Mouse (Mus musculus) heart, postnatal 0 days (tissue): Measurements from ENCODE around the gene Cpox. TPM values are rescaled to one million over a fixed set of nuclear protein-coding genes. Genes with fewer than 3 reads are reported as not detected.
A peak's percentile ranks its signal among the peaks of the same experiment; 100 is the strongest.

Source experiments
- ATAC-seq: fragments of 200-750 bp; cut with Nextera tagmentation; 2 replicates; pipeline ENCODE4 v1.8.0; 2017; ENCODE audit warnings: low read depth, moderate number of reproducible peaks, moderate library complexity; ENCODE audit not compliant: insufficient read depth
- DNase-seq: peaks from one replicate; pipeline ENCODE4 v3.0.0-alpha.2; 2016; ENCODE audit warnings: low spot score
- H3K27ac ChIP-seq: fragments of 300-500 bp; sonication (generic); 2 replicates; pipeline ENCODE4 v1.5.1; 2014; ENCODE audit warnings: low read depth, mild to moderate bottlenecking
- H3K27me3 ChIP-seq: fragments of 300-500 bp; sonication (generic); 2 replicates; pipeline ENCODE4 v1.6.1; 2014; ENCODE audit warnings: low read length, mixed read lengths; ENCODE audit not compliant: control insufficient read depth, insufficient read depth
- H3K36me3 ChIP-seq: fragments of 300-500 bp; sonication (generic); replicated peaks from 2 replicates; pipeline ENCODE4 v1.6.1; 2014; ENCODE audit warnings: low read length, mixed read lengths; ENCODE audit not compliant: control insufficient read depth, insufficient read depth
- H3K4me1 ChIP-seq: fragments of 300-500 bp; sonication (generic); 2 replicates; pipeline ENCODE4 v1.6.1; 2014; ENCODE audit warnings: antibody characterized with exemption; ENCODE audit not compliant: control insufficient read depth, insufficient read depth
- H3K4me2 ChIP-seq: fragments of 300-500 bp; sonication (generic); 2 replicates; pipeline ENCODE4 v1.6.1; 2014; ENCODE audit warnings: low read depth, mild to moderate bottlenecking, low read length, moderate library complexity
- H3K4me3 ChIP-seq: fragments of 300-500 bp; sonication (generic); 2 replicates; pipeline ENCODE4 v1.5.1; 2014; ENCODE audit warnings: low read depth, low read length
- H3K9ac ChIP-seq: fragments of 300-500 bp; sonication (generic); replicated peaks from 2 replicates; pipeline ENCODE4 v1.6.1; 2014; ENCODE audit warnings: low read depth, low read length, mixed read lengths
- H3K9me3 ChIP-seq: fragments of 300-500 bp; sonication (generic); replicated peaks from 2 replicates; pipeline ENCODE4 v1.6.1; 2016; ENCODE audit warnings: low read length; ENCODE audit not compliant: control insufficient read depth
- CTCF ChIP-seq: IDR thresholded peaks from 2 replicates; pipeline ENCODE4 v1.5.1; 2016; ENCODE audit warnings: antibody characterized with exemption, control low read depth, low read depth
- EP300 ChIP-seq: IDR thresholded peaks from 2 replicates; pipeline ENCODE4 v1.6.1; 2016; ENCODE audit warnings: antibody characterized with exemption, low read depth
- WGBS: fragments of 180-500 bp; shearing (Covaris S2); extraction: QIAGEN DNeasy Blood & Tissue Kit; methylation state at CpG from one replicate; pipeline ENCODE4 v1.1.7; 2014; 5-methylcytosine and 5-hydroxymethylcytosine counted together
- polyA plus RNA-seq: library from polyadenylated mRNA; unstranded; fragments of >200 nt; fragmentation: Nextera tagmentation; extraction: Ambion mirVana; gene quantifications from 2 replicates; pipeline ENCODE4 v1.2.1, GENCODE M21; 2015
- total RNA-seq: library from RNA; depleted of rRNA; stranded (reverse); fragments of >200 nt; gene quantifications from 2 replicates; pipeline ENCODE4 v1.2.3, GENCODE M21; 2014; ENCODE audit warnings: low replicate concordance

Gene Cpox
- total and polyA plus RNA-seq, 2 experiments from 2014 or later, result 15.4 to 27.4 TPM

GRCm38 (mm10) chr16:58700816-58701424 lies 30.8 kb downstream of the Cpox start:
- no peak overlapping the region for H3K27ac ChIP-seq
- H3K4me2 ChIP-seq, result no peak overlapping the region
- no peak overlapping the region for H3K4me3 ChIP-seq
- no peaks in the 10 kb centered on the region for H3K36me3 ChIP-seq
- H3K4me1 ChIP-seq, result peaks cover 12% of the 10 kb centered on the region
- ATAC-seq (no peak), DNase-seq (no peak)
- no peaks in the 10 kb centered on the region for H3K27me3 ChIP-seq
- no peak for TF ChIP-seq CTCF
- TF ChIP-seq EP300, result no peak
- WGBS, result 72% methylated on average over 12 of the region's 12 CpGs
- H3K9ac ChIP-seq, result no peak overlapping the region
- no peaks in the 10 kb centered on the region for H3K9me3 ChIP-seq

- no peaks in the 10 kb centered on the region for H3K27me3 ChIP-seq
- H3K4me1 ChIP-seq, result peaks cover 12% of the 10 kb centered on the region
- H3K36me3 ChIP-seq, result no peaks in the 10 kb centered on the region
- no peak overlapping the region for H3K4me3 ChIP-seq
- no peak overlapping the region for H3K27ac ChIP-seq
- 43% methylated on average over 6 of the region's 6 CpGs for WGBS
- TF ChIP-seq CTCF (no peak), EP300 (no peak)
- DNase-seq (no peak), ATAC-seq (no peak)
- no peak overlapping the region for H3K4me2 ChIP-seq
- H3K9ac ChIP-seq, result no peak overlapping the region
- H3K9me3 ChIP-seq, result no peaks in the 10 kb centered on the region
These were observed 31.7 kb downstream of the Cpox start for GRCm38 (mm10) chr16:58701779-58702178.

- H3K36me3 ChIP-seq, result no peaks in the 10 kb centered on the region
- DNase-seq (no peak), ATAC-seq (no peak)
- WGBS, result 77% methylated on average over 10 of the region's 10 CpGs
- no peaks in the 10 kb centered on the region for H3K27me3 ChIP-seq
- no peak overlapping the region for H3K9ac ChIP-seq
- no peaks in the 10 kb centered on the region for H3K9me3 ChIP-seq
- no peak overlapping the region for H3K4me3 ChIP-seq
- H3K4me2 ChIP-seq, result no peak overlapping the region
- no peak for TF ChIP-seq EP300
- TF ChIP-seq CTCF, result no peak
- H3K27ac ChIP-seq, result no peak overlapping the region
- H3K4me1 ChIP-seq, result peaks cover 12% of the 10 kb centered on the region
These were observed 32.3 kb downstream of the Cpox start for GRCm38 (mm10) chr16:58702329-58702932.

- H3K27ac ChIP-seq, result peak overlapping the region; percentile 57
- 5% methylated on average over 10 of the region's 10 CpGs for WGBS
- ATAC-seq (no peak), DNase-seq (peak; percentile 25)
- H3K4me2 ChIP-seq, result peak overlapping the region; percentile 39
- no peak overlapping the region for H3K4me3 ChIP-seq
- TF ChIP-seq CTCF (no peak), EP300 (peak; percentile 31; the same call in 1 of the 2 replicates)
- peaks cover 12% of the 10 kb centered on the region for H3K4me1 ChIP-seq
- no peak overlapping the region for H3K9ac ChIP-seq
- H3K9me3 ChIP-seq, result no peaks in the 10 kb centered on the region
- no peaks in the 10 kb centered on the region for H3K27me3 ChIP-seq
- H3K36me3 ChIP-seq, result no peaks in the 10 kb centered on the region
These were observed 33.5 kb downstream of the Cpox start for GRCm38 (mm10) chr16:58703382-58704124.

GRCm38 (mm10) chr16:58704999-58705398 lies 34.9 kb downstream of the Cpox start:
- H3K9me3 ChIP-seq, result no peaks in the 10 kb centered on the region
- no peak overlapping the region for H3K9ac ChIP-seq
- no peak overlapping the region for H3K4me2 ChIP-seq
- H3K27me3 ChIP-seq, result no peaks in the 10 kb centered on the region
- ATAC-seq (no peak), DNase-seq (no peak)
- H3K4me3 ChIP-seq, result no peak overlapping the region
- peaks cover 12% of the 10 kb centered on the region for H3K4me1 ChIP-seq
- no peak overlapping the region for H3K27ac ChIP-seq
- no peak for TF ChIP-seq CTCF
- TF ChIP-seq EP300, result no peak
- no peaks in the 10 kb centered on the region for H3K36me3 ChIP-seq
